Mouse (Mus musculus): Measurements from ENCODE around the gene Gm10722. TPM values are rescaled to one million over a fixed set of nuclear protein-coding genes. Genes with fewer than 3 reads are reported as not detected.
"Not testable (repeated sequence)": the region's sequence is repeated elsewhere in the genome, so short reads cannot be mapped to it uniquely, and the experiment has no call there.

Gene Gm10722
- polyA plus RNA-seq, 1 experiment = not detected

GRCm38 (mm10) chr9:3026741-3027140 lies 26.0 kb downstream of the Gm10722 start:
- 70% methylated on average over 9 of the region's 9 CpGs for WGBS
- H3K36me3 ChIP-seq (ENCODE audit: control insufficient read depth, insufficient read depth, low read length); H3K4me3 ChIP-seq (ENCODE audit: low read depth, low read length); H3K27ac ChIP-seq (ENCODE audit: insufficient read depth, low read depth, low read length); H3K4me1 ChIP-seq (ENCODE audit: control insufficient read depth, insufficient read depth, insufficient read length, low read length); H3K27me3 ChIP-seq (ENCODE audit: control insufficient read depth, insufficient read depth, low read length): not testable (repeated sequence)

GRCm38 (mm10) chr9:3027200-3027599 lies 26.5 kb downstream of the Gm10722 start:
- not testable (repeated sequence) for H3K4me3 ChIP-seq (ENCODE audit: low read depth, low read length); H3K27me3 ChIP-seq (ENCODE audit: control insufficient read depth, insufficient read depth, low read length); H3K27ac ChIP-seq (ENCODE audit: insufficient read depth, low read depth, low read length); H3K36me3 ChIP-seq (ENCODE audit: control insufficient read depth, insufficient read depth, low read length); H3K4me1 ChIP-seq (ENCODE audit: control insufficient read depth, insufficient read depth, insufficient read length, low read length)
- 75% methylated on average over 9 of the region's 9 CpGs for WGBS

- 68% methylated on average over 13 of the region's 16 CpGs for WGBS
- not testable (repeated sequence) for H3K4me3 ChIP-seq (ENCODE audit: low read depth, low read length)
Observed at GRCm38 (mm10) chr9:3029276-3030000, 28.7 kb downstream of the Gm10722 start.

DNA sequence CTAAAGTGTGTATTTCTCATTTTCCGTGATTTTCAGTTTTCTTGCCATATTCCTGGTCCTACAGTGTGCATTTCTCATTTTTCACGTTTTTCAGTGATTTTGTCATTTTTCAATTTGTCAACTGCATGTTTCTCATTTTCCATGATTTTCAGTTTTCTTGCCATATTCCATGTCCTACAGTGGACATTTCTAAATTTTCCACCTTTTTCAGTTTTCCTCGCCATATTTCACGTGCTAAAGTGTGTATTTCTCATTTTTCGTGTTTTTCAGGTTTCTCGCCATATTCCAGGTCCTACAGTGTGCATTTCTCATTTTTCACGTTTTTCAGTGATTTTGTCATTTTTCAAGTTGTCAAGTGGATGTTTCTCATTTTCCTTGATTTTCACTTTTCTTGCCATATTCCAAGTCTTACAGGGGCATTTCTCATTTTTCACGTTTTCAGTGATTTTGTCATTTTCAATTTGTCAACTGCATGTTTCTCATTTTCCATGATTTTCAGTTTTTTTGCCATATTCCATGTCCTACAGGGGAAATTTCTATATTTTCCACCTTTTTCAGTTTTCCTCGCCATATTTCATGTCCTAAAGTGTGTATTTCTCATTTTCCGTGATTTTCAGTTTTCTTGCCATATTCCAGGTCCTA lies 30.1 kb downstream of the Gm10722 start:
- not testable (repeated sequence) for H3K4me3 ChIP-seq (ENCODE audit: low read depth, low read length); H3K27ac ChIP-seq (ENCODE audit: insufficient read depth, low read depth, low read length); H3K36me3 ChIP-seq (ENCODE audit: control insufficient read depth, insufficient read depth, low read length); H3K27me3 ChIP-seq (ENCODE audit: control insufficient read depth, insufficient read depth, low read length); H3K4me1 ChIP-seq (ENCODE audit: control insufficient read depth, insufficient read depth, insufficient read length, low read length)
- 68% methylated on average over 2 of the region's 10 CpGs for WGBS

More at GRCm38 (mm10) chr9:3029276-3030000, 28.7 kb downstream of the Gm10722 start:
- not testable (repeated sequence) for H3K27me3 ChIP-seq (ENCODE audit: control insufficient read depth, insufficient read depth, low read length); H3K36me3 ChIP-seq (ENCODE audit: control insufficient read depth, insufficient read depth, low read length); H3K4me1 ChIP-seq (ENCODE audit: control insufficient read depth, insufficient read depth, insufficient read length, low read length); H3K27ac ChIP-seq (ENCODE audit: insufficient read depth, low read depth, low read length)

- 60% methylated on average over 1 of the region's 8 CpGs for WGBS
- H3K27ac ChIP-seq (ENCODE audit: insufficient read depth, low read depth, low read length); H3K27me3 ChIP-seq (ENCODE audit: control insufficient read depth, insufficient read depth, low read length); H3K4me1 ChIP-seq (ENCODE audit: control insufficient read depth, insufficient read depth, insufficient read length, low read length); H3K36me3 ChIP-seq (ENCODE audit: control insufficient read depth, insufficient read depth, low read length); H3K4me3 ChIP-seq (ENCODE audit: low read depth, low read length): not testable (repeated sequence)
Observed at GRCm38 (mm10) chr9:3034299-3034698, 33.6 kb downstream of the Gm10722 start, which contains the start of gene Gm17535. Gm17535 (plus strand) TSS chr9:3034599.

- not testable (repeated sequence) for H3K4me1 ChIP-seq (ENCODE audit: control insufficient read depth, insufficient read depth, insufficient read length, low read length); H3K36me3 ChIP-seq (ENCODE audit: control insufficient read depth, insufficient read depth, low read length); H3K27me3 ChIP-seq (ENCODE audit: control insufficient read depth, insufficient read depth, low read length); H3K27ac ChIP-seq (ENCODE audit: insufficient read depth, low read depth, low read length); H3K4me3 ChIP-seq (ENCODE audit: low read depth, low read length)
- 84% methylated on average over 8 of the region's 8 CpGs for WGBS
Observed at GRCm38 (mm10) chr9:3036577-3036976, 35.9 kb downstream of the Gm10722 start, which contains the start of gene Gm10715. Gm10715 (plus strand) TSS chr9:3036877.

DNA sequence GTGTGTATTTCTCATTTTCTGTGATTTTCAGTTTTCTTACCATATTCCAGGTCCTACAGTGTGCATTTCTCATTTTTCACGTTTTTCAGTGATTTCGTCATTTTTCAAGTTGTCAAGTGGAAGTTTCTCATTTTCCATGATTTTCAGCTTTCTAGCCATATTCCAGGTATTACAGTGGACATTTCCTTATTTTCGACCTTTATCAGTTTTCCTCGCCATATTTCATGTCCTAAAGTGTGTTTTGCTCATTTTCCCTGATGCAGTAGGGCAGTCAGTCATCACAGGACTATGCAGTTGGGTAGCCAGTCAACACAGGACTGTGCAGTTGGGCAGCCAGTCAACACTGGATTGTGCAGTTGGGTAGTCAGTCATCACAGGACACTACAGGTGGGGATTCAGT lies 37.4 kb downstream of the Gm10722 start:
- not testable (repeated sequence) for H3K4me3 ChIP-seq (ENCODE audit: low read depth, low read length); H3K4me1 ChIP-seq (ENCODE audit: control insufficient read depth, insufficient read depth, insufficient read length, low read length); H3K27me3 ChIP-seq (ENCODE audit: control insufficient read depth, insufficient read depth, low read length); H3K36me3 ChIP-seq (ENCODE audit: control insufficient read depth, insufficient read depth, low read length); H3K27ac ChIP-seq (ENCODE audit: insufficient read depth, low read depth, low read length)
- WGBS = 69% methylated on average over 4 of the region's 4 CpGs

Other genes starting within 250 kb of the Gm10722 start
- gene Gm11168, start 2.4 kb downstream of the Gm10722 start, polyA plus RNA-seq (2012; rRNA removed) = not detected in 2 replicates
- gene Gm10721, start 12.2 kb downstream of the Gm10722 start, polyA plus RNA-seq (2012; rRNA removed) = not detected in 2 replicates
- gene Gm10720, start 14.7 kb downstream of the Gm10722 start, polyA plus RNA-seq (2012; rRNA removed) = not detected in 2 replicates
- gene Gm10719, start 16.5 kb downstream of the Gm10722 start, polyA plus RNA-seq (2012; rRNA removed) = not detected in 2 replicates
- gene Gm10718, start 22.6 kb downstream of the Gm10722 start, polyA plus RNA-seq (2012; rRNA removed) = not detected in 2 replicates
- gene Gm10717, start 24.5 kb downstream of the Gm10722 start, polyA plus RNA-seq (2012; rRNA removed) = not detected in 2 replicates
- not detected in 2 replicates for gene Gm17535, start 33.7 kb downstream of the Gm10722 start, polyA plus RNA-seq (2012; rRNA removed)
- gene Gm10715, start 36.0 kb downstream of the Gm10722 start, polyA plus RNA-seq (2012; rRNA removed) = not detected in 2 replicates